Mouse (Mus musculus) heart, adult 2 months (tissue): ENCODE results near the gene Smpd1.

ENCODE experiments used
- CTCF ChIP-seq: fragments of 200-600 bp; IDR thresholded peaks from 2 replicates; pipeline ENCODE4 v1.8.1; 2022; ENCODE audit warnings: antibody characterized with exemption, mild to moderate bottlenecking, moderate library complexity
- POLR2A ChIP-seq: fragments of 200-500 bp; IDR thresholded peaks from 2 replicates; pipeline ENCODE4 v1.6.1; 2011; ENCODE audit warnings: mild to moderate bottlenecking, low read depth, low read length, control low read depth; ENCODE audit not compliant: insufficient read depth

GRCm38 (mm10) chr7:105514561-105514960, 39.6 kb upstream of the Smpd1 start:
- no peak for TF ChIP-seq POLR2A
- TF ChIP-seq CTCF = no peak
